Mouse (Mus musculus) liver (tissue): ENCODE data around the gene Ucn2.

Experiments used
- DNase-seq: peaks from one replicate; pipeline ENCODE4 v3.0.0-alpha.2; 2020; ENCODE audit warnings: mixed read lengths

Gene Ucn2

DNA sequence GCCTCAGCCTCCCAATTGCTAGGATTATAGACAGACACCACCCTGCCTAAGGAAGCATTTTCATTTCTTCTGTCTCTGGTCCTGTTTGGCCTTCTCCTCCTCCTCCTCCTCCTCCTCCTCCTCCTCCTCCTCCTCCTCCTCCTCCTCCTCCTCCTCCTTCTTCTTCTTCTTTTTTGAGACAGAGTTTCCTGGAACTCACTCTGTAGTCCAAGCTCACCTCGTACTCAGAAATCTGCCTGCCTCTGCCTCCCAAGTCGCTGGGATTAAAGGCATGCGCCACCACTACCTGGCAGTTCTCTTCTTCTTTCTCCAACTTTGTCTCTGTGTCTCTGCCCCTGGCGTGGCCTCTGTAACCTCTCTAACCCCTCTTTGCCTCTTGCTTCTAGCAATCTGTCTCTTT, at the start of gene Ucn2:
Gene Ucn2, plus strand, starts transcription at position 301 of the 400 bp plus-strand sequence.
- DNase-seq: no peak

DNA sequence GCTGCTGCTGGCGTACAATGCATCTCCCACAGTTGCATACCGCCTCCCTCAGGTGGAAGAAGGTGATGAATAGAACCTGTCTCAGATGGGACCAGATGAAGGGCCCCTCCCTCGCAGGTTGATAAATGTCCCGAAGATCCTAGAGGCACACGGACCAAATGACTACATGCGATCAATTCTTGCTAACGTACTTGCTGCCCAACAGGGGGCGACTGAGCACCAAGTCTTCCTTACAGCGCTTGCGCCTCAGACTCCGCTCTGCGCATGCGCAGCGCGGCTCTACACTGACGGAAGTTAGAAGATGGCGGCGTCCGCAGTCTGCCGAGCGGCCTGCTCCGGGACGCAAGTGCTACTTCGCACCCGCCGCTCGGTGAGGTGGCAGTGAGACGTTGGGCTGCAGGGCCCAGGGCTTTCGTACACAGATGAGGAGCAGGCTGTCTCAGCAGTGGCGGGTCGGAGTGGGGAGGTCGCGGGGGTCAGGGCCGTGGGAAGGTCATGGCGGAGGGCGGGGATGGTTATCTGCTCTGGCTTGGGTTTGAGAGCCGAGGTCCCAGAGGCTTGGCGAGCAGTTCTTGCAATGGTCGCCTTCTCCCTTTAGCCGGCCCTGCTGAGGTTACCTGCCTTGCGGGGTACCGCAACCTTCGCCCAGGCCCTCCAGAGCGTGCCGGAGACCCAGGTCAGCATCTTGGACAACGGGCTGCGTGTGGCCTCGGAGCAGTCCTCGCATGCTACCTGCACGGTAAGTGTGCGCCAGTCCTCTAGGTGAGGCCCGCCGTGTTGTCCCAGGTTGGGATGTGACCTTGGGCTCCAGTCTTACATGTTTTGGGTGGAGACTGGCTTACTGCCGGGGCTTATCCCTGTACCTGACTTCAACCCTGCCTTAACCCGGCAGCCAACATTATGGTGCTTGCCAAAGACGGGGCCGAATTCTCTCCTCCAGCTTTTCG, 49.1 kb upstream of the Ucn2 start, which contains the start of gene Uqcrc1:
Gene Uqcrc1, plus strand, starts transcription at position 216 of the 947 bp plus-strand sequence.
- peak; percentile 98 for DNase-seq

DNA sequence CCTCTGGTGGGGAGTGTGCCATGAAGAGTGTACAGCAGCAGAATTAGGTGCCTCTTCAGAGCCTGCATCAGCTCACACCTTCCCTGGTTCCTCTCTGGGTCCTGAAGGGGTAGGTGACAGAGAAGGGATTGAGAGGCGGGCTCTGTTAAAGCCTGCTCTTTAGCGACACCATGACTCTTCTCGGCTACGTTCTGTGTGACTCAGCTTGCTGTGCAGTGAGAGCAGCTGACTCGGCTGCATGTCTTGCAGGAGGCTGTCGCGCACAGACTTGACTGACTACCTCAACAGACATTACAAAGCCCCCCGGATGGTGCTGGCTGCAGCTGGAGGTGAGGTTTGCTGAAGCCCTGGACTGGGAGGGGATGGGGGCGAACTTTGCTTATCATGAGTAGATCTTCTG, 40.7 kb upstream of the Ucn2 start:
- no peak for DNase-seq

GRCm38 (mm10) chr9:108945608-108946007, 40.2 kb upstream of the Ucn2 start:
- no peak for DNase-seq

GRCm38 (mm10) chr9:108949231-108949966, 36.4 kb upstream of the Ucn2 start:
- no peak for DNase-seq

DNA sequence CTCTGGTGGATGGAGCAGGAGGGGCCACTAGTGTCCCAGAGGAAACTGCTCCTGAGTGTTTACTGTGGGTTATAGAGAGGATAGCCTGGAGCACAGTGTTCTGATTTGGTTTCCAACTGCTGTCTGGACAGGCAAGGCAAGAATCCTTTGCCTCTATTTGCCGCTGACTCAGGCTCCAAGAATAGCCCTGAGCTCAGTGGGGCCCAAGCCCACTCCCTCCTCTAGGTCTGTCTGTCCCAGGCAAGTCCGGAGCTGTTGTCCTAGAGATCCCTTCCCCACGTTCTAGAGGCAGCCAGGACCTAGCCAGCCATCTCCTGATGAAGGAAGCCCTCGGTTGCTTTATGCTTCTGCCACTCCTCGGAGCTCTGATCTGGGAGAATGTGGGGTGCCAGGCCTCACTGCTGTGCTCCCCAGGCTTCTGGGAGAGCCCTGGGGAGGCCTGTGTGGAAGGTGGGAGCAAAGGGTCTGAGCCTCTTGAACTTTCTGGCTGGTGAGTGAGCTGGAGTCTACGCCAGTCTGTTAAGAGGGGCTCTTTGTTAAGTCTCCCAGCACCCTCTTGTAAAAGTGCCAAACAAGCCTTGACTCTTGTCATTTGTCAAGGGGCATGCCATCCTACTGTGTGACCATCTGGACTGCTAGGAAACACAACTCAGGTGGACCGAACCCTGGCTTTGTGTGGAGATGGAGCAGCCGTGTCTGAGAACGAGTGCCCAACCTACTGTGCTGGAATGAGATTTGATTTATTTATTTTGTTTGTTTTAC, 35.7 kb upstream of the Ucn2 start:
- no peak for DNase-seq

DNA sequence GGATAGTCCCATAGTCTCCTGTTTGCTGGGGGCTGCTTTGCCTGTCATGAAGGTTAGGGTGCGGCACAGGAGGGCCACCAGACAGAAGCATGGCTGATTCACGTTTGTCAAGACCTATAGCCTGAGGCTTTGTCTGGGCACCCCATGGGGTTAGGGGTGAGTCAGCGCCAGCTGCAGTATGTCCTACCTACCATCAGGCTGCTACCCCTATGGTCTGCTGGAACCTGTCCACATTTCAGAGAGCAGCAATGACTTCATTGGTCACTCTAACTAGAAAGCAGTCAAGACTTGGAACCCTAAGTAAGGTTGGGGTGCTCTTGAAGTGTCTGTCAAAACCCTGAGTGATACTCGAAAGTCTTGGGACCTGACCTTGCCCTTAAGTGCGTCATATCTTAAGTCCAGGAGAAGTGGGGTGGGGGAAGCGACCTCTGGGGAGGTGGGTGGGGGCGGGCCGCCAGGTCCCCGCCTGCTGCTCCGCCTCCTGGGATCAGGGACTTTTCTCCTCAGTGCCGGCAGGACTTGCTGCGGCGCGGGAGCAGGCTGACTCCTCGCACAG, 32.7 kb upstream of the Ucn2 start, which contains the start of gene Col7a1:
Gene Col7a1, plus strand, starts transcription at position 506 of the 556 bp plus-strand sequence.
- no peak for DNase-seq

GRCm38 (mm10) chr9:108955241-108955640, 30.6 kb upstream of the Ucn2 start:
- no peak for DNase-seq

DNA sequence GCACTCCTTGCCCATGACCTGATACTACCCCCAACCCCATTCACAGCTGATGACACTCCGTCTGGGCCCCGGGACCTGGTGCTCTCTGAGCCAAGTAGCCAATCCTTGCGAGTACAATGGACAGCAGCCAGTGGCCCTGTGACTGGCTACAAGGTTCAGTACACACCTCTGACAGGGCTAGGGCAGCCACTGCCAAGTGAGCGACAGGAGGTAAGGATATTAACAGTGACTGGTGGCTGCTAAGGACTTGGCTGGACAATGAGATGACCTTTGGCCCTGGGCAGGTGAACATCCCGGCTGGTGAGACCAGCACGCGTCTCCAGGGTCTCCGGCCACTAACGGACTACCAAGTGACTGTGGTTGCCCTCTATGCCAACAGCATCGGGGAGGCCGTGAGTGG, 30.0 kb upstream of the Ucn2 start:
- no peak for DNase-seq

DNA sequence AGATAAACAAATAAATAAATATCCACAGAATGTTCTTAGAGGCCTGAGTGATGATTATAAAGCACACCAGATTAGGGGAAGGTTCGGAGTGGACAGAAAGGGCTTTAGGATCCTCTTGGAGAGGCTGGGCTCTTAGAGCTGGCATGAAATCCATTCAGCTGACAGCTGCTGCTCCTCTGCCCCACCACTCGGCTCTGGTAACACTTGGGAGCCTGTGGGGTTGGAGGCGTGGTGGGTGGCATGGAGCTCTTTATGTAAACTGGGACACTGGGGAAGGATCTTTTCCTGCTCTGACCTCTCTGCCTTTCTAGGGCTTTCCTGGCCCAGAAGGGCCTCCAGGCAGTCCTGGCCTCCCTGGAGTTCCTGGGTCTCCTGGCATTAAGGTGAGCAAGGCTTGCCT, 22.2 kb upstream of the Ucn2 start:
- DNase-seq: no peak

- DNase-seq: no peak
These were observed 21.5 kb upstream of the Ucn2 start for GRCm38 (mm10) chr9:108964338-108964737.

GRCm38 (mm10) chr9:108970623-108971022, 15.2 kb upstream of the Ucn2 start:
- no peak for DNase-seq

GRCm38 (mm10) chr9:108976483-108976882, 9.3 kb upstream of the Ucn2 start:
- no peak for DNase-seq

- DNase-seq: no peak
These were observed 7.8 kb upstream of the Ucn2 start for GRCm38 (mm10) chr9:108977966-108978365.

- no peak for DNase-seq
These were observed 3.3 kb upstream of the Ucn2 start for GRCm38 (mm10) chr9:108982498-108982897.

DNA sequence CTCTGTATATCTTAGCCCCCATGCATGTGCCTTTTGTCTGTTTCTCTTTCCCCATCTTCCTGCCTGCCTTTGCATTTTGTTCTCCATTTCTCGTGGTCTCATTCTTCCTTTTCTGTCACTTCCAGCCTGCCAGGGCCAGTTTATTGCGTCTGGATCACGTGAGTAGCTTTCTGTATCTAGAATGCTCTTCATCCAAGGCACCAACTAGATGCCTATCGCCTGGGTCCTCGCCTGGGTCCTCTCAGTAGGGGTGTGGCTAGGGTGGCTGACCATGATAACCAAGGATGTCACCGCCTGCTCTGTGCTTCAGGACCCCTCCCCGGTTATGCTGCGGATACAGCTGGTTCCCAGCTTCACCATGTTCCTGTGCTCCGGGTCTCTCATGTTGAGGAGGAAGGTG, 2.6 kb upstream of the Ucn2 start:
- peak; percentile 69 for DNase-seq

DNA sequence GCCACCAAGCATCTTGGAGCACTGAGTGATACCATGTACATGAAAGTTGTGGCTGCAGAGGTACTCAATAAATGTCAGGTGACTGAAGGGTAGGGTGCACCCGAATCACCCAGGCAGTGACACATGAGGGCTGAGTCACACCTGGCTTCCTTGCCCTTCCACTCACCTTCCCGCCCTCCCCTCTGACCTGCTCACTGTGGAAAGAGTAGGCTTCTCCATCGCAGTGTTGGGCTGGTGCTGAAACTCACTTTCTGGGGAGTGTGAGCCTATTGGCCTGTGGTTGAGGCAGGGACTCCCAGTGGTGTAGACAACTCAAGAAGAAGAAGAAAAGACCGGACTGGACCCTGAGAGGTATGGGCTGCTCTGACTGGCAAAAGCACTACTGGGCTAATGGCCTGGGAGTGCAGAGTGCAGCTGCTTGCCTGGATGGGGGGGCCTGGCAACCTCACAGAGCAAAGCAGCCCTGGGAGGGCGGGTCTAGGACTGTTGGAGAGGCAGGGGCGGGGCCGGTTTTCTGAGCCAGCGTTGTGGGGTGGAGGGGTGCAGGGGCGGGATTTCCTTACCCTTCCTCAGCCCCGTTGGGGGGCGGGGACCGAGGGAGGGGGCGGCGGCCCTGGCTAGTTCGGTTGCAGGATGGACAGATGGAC, 2.0 kb downstream of the Ucn2 start:
- DNase-seq: peak; percentile 69

GRCm38 (mm10) chr9:108989802-108990461, 4.1 kb downstream of the Ucn2 start:
- DNase-seq: no peak

- no peak for DNase-seq
These were observed 4.6 kb downstream of the Ucn2 start for GRCm38 (mm10) chr9:108990462-108990820.

GRCm38 (mm10) chr9:108991428-108992084, 5.7 kb downstream of the Ucn2 start, which contains the start of gene Pfkfb4:
Gene Pfkfb4 (plus strand): TSS chr9:108991778.
- DNase-seq: peak; percentile 97

DNA sequence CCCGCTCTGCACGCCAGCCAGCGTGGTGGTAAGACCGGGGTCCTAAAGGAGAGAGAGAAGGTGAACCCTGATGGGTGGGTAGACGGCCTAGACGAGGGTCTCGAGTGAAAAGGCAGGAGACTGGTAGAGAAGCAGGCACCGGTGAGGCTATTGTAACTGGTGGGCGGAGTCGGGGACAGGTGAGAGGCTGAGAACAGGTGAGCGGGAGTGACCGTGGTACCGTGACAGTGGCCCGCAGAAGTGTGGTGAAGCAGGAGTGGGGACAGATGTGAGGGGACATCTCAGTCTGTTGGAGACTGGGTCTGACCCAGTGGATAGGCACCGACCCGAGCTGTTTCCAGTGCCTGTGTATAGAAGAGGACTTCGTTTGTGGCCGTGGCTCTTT, 6.3 kb downstream of the Ucn2 start:
- DNase-seq: no peak
